Mouse (Mus musculus) liver, embryonic 16.5 days (tissue): ENCODE measurements around the gene Neurl4. TPM values are rescaled to one million over a fixed set of nuclear protein-coding genes. Genes with fewer than 3 reads are reported as not detected.
A peak's percentile ranks its signal among the peaks of the same experiment; 100 is the strongest.

Experiments
- ATAC-seq: fragments of 200-750 bp; cut with Nextera tagmentation; 2 replicates; pipeline ENCODE4 v1.8.0; 2017; ENCODE audit warnings: low read depth, mild to moderate bottlenecking, moderate number of reproducible peaks, moderate library complexity
- H3K27ac ChIP-seq: fragments of 300-500 bp; sonication (generic); 2 replicates; pipeline ENCODE4 v1.5.1; 2014; ENCODE audit warnings: mild to moderate bottlenecking, low read length
- H3K27me3 ChIP-seq: fragments of 300-500 bp; sonication (generic); 2 replicates; pipeline ENCODE4 v1.6.1; 2014; ENCODE audit warnings: low read depth, low read length, mixed read lengths; ENCODE audit not compliant: control insufficient read depth, insufficient read depth
- H3K36me3 ChIP-seq: fragments of 300-500 bp; sonication (generic); 2 replicates; pipeline ENCODE4 v1.6.1; 2014; ENCODE audit warnings: mild to moderate bottlenecking; ENCODE audit not compliant: control insufficient read depth, insufficient read depth
- H3K4me1 ChIP-seq: fragments of 300-500 bp; sonication (generic); 2 replicates; pipeline ENCODE4 v1.6.1; 2014; ENCODE audit warnings: low read depth, low read length, mixed read lengths; ENCODE audit not compliant: control insufficient read depth
- H3K4me2 ChIP-seq: fragments of 300-500 bp; sonication (generic); 2 replicates; pipeline ENCODE4 v1.6.1; 2014; ENCODE audit warnings: low read depth, low read length, mixed read lengths
- H3K4me3 ChIP-seq: fragments of 300-500 bp; sonication (generic); 2 replicates; pipeline ENCODE4 v1.5.1; 2014; ENCODE audit warnings: low read depth, mild to moderate bottlenecking, low read length
- H3K9ac ChIP-seq: fragments of 300-500 bp; sonication (generic); 2 replicates; pipeline ENCODE4 v1.6.1; 2014; ENCODE audit warnings: low read depth, low read length
- H3K9me3 ChIP-seq: fragments of 300-500 bp; sonication (generic); replicated peaks from 2 replicates; pipeline ENCODE4 v1.6.1; 2016; ENCODE audit warnings: low read length; ENCODE audit not compliant: control insufficient read depth
- WGBS: fragments of 180-500 bp; shearing (Covaris S2); extraction: QIAGEN DNeasy Blood & Tissue Kit; methylation state at CpG from one replicate; pipeline ENCODE4 v1.1.7; 2014; ENCODE audit not compliant: insufficient replicate concordance; 5-methylcytosine and 5-hydroxymethylcytosine counted together
- polyA plus RNA-seq: library from polyadenylated mRNA; unstranded; fragments of >200 nt; fragmentation: Nextera tagmentation; extraction: Ambion mirVana; gene quantifications from 2 replicates; pipeline ENCODE4 v1.2.1, GENCODE M21; 2015

Gene Neurl4
- polyA plus RNA-seq, 1 experiment from 2014 or later: 2.6 TPM

GRCm38 (mm10) chr11:69938401-69938979 is 37.6 kb downstream of the Neurl4 start:
- Histone ChIP-seq H3K4me2 (no peak overlapping the region), H3K27ac (no peak overlapping the region), H3K9ac (no peak overlapping the region), H3K4me3 (no peak overlapping the region), H3K4me1 (peaks cover 25% of the 10 kb centered on the region), H3K27me3 (peaks cover 71% of the 10 kb centered on the region), H3K9me3 (no peaks in the 10 kb centered on the region), H3K36me3 (peaks cover 6% of the 10 kb centered on the region)
- no peak for ATAC-seq
- WGBS: 37% methylated on average over 9 of the region's 9 CpGs

GRCm38 (mm10) chr11:69939181-69939580 is 38.3 kb downstream of the Neurl4 start:
- WGBS: 64% methylated on average over 5 of the region's 5 CpGs

GRCm38 (mm10) chr11:69939731-69940130 is 38.9 kb downstream of the Neurl4 start:
- Histone ChIP-seq H3K4me3 (no peak overlapping the region), H3K9me3 (no peaks in the 10 kb centered on the region), H3K4me1 (peaks cover 25% of the 10 kb centered on the region), H3K27ac (no peak overlapping the region), H3K27me3 (peaks cover 65% of the 10 kb centered on the region), H3K4me2 (no peak overlapping the region), H3K9ac (no peak overlapping the region), H3K36me3 (peaks cover 17% of the 10 kb centered on the region)
- 89% methylated on average over 17 of the region's 17 CpGs for WGBS
- ATAC-seq: no peak

More at GRCm38 (mm10) chr11:69939181-69939580, 38.3 kb downstream of the Neurl4 start:
- H3K4me1 ChIP-seq: peaks cover 25% of the 10 kb centered on the region
- ATAC-seq: no peak
- H3K4me2 ChIP-seq: no peak overlapping the region
- peaks cover 71% of the 10 kb centered on the region for H3K27me3 ChIP-seq
- no peak overlapping the region for H3K4me3 ChIP-seq
- H3K27ac ChIP-seq: no peak overlapping the region
- H3K9me3 ChIP-seq: no peaks in the 10 kb centered on the region
- H3K9ac ChIP-seq: no peak overlapping the region
- H3K36me3 ChIP-seq: peaks cover 12% of the 10 kb centered on the region

GRCm38 (mm10) chr11:69940962-69941361 is 40.1 kb downstream of the Neurl4 start:
- ATAC-seq: no peak
- Histone ChIP-seq H3K9me3 (no peaks in the 10 kb centered on the region), H3K36me3 (peaks cover 24% of the 10 kb centered on the region), H3K4me1 (peaks cover 26% of the 10 kb centered on the region), H3K4me2 (no peak overlapping the region), H3K4me3 (no peak overlapping the region), H3K9ac (no peak overlapping the region), H3K27ac (no peak overlapping the region), H3K27me3 (peaks cover 53% of the 10 kb centered on the region)
- WGBS: 90% methylated on average over 4 of the region's 4 CpGs

GRCm38 (mm10) chr11:69945216-69945615 is 44.3 kb downstream of the Neurl4 start:
- H3K27ac ChIP-seq: peak overlapping the region; percentile 89
- H3K4me1 ChIP-seq: peaks cover 39% of the 10 kb centered on the region
- no peak for ATAC-seq
- no peaks in the 10 kb centered on the region for H3K9me3 ChIP-seq
- peak overlapping the region; percentile 82 for H3K4me3 ChIP-seq
- peak overlapping the region; percentile 94 for H3K4me2 ChIP-seq
- H3K36me3 ChIP-seq: peaks cover 24% of the 10 kb centered on the region
- H3K27me3 ChIP-seq: peaks cover 13% of the 10 kb centered on the region
- 67% methylated on average over 13 of the region's 13 CpGs for WGBS
- peak overlapping the region; percentile 65 for H3K9ac ChIP-seq

- 66% methylated on average over 18 of the region's 18 CpGs for WGBS
- peak; percentile 83 for ATAC-seq
- H3K27ac ChIP-seq: peak overlapping the region; percentile 89
- peak overlapping the region; percentile 94 for H3K4me2 ChIP-seq
- H3K27me3 ChIP-seq: peaks cover 7% of the 10 kb centered on the region
- H3K4me3 ChIP-seq: peak overlapping the region; percentile 82
- H3K9me3 ChIP-seq: no peaks in the 10 kb centered on the region
- H3K9ac ChIP-seq: peak overlapping the region; percentile 80
- peaks cover 24% of the 10 kb centered on the region for H3K36me3 ChIP-seq
- H3K4me1 ChIP-seq: peaks cover 39% of the 10 kb centered on the region
Measured at GRCm38 (mm10) chr11:69945997-69946891, 45.4 kb downstream of the Neurl4 start.

GRCm38 (mm10) chr11:69947337-69948065 is 46.6 kb downstream of the Neurl4 start:
- Histone ChIP-seq H3K27ac (peak overlapping the region; percentile 89), H3K27me3 (peaks cover 7% of the 10 kb centered on the region), H3K4me2 (peak overlapping the region; percentile 94), H3K9me3 (no peaks in the 10 kb centered on the region), H3K9ac (peak overlapping the region; percentile 80), H3K4me3 (peak overlapping the region; percentile 82), H3K4me1 (peaks cover 39% of the 10 kb centered on the region), H3K36me3 (peaks cover 24% of the 10 kb centered on the region)
- 9% methylated on average over 29 of the region's 29 CpGs for WGBS
- 0 out of 2 replicates have a peak, but pooled peaks have one; percentile 2 for ATAC-seq

- H3K4me2 ChIP-seq: peak within 1 kb of the TSS; percentile 94
- ATAC-seq: peak; percentile 89
- peak within 1 kb of the TSS; percentile 89 for H3K27ac ChIP-seq
- H3K27me3 ChIP-seq: peaks cover under 1% of the 10 kb centered on the region
- peak within 1 kb of the TSS; percentile 80 for H3K9ac ChIP-seq
- no peaks in the 10 kb centered on the region for H3K9me3 ChIP-seq
- peaks cover 20% of the 10 kb centered on the region for H3K36me3 ChIP-seq
- 1% methylated on average over 34 of the region's 34 CpGs for WGBS
- peaks cover 39% of the 10 kb centered on the region for H3K4me1 ChIP-seq
- H3K4me3 ChIP-seq: peak within 1 kb of the TSS; percentile 82
Measured at GRCm38 (mm10) chr11:69948066-69948762, 47.3 kb downstream of the Neurl4 start, which contains the start of gene Slc2a4. TSS of gene Slc2a4 (minus strand) at chr11:69948188.
